Mouse (Mus musculus) neural tube, embryonic 14.5 days (tissue): ENCODE data around the gene Rpl35. TPM values are rescaled to one million over a fixed set of nuclear protein-coding genes. Genes with fewer than 3 reads are reported as not detected.

Experiments used
- ATAC-seq: fragments of 200-750 bp; cut with Nextera tagmentation; 2 replicates; pipeline ENCODE4 v1.8.0; 2017; ENCODE audit warnings: low read depth, mild to moderate bottlenecking, moderate TSS enrichment, moderate library complexity
- H3K27ac ChIP-seq: fragments of 300-500 bp; sonication (generic); 2 replicates; pipeline ENCODE4 v1.5.1; 2014; ENCODE audit warnings: low read depth, mild to moderate bottlenecking, control low read depth, low read length, moderate library complexity, mixed read lengths
- H3K27me3 ChIP-seq: fragments of 300-500 bp; sonication (generic); 2 replicates; pipeline ENCODE4 v1.6.1; 2014; ENCODE audit warnings: low read length; ENCODE audit not compliant: control insufficient read depth, insufficient read depth
- H3K36me3 ChIP-seq: fragments of 300-500 bp; sonication (generic); 2 replicates; pipeline ENCODE4 v1.6.1; 2014; ENCODE audit warnings: low read length, mixed read lengths; ENCODE audit not compliant: control insufficient read depth, insufficient read depth
- H3K4me1 ChIP-seq: fragments of 300-500 bp; sonication (generic); 2 replicates; pipeline ENCODE4 v1.6.1; 2014; ENCODE audit warnings: low read length; ENCODE audit not compliant: control insufficient read depth, insufficient read depth
- H3K4me2 ChIP-seq: fragments of 300-500 bp; sonication (generic); 2 replicates; pipeline ENCODE4 v1.6.1; 2014; ENCODE audit warnings: mild to moderate bottlenecking, low read depth, low read length, control low read depth
- H3K4me3 ChIP-seq: fragments of 300-500 bp; sonication (generic); 2 replicates; pipeline ENCODE4 v1.5.1; 2014; ENCODE audit warnings: low read depth, low read length, control low read depth, mixed read lengths
- H3K9ac ChIP-seq: fragments of 300-500 bp; sonication (generic); replicated peaks from 2 replicates; pipeline ENCODE4 v1.6.1; 2014; ENCODE audit warnings: low read depth, mild to moderate bottlenecking, control low read depth, low read length, mixed read lengths
- H3K9me3 ChIP-seq: fragments of 300-500 bp; sonication (generic); 2 replicates; pipeline ENCODE4 v1.6.1; 2016; ENCODE audit warnings: low read length; ENCODE audit not compliant: control insufficient read depth
- WGBS: fragments of 180-500 bp; shearing (Covaris S2); extraction: QIAGEN DNeasy Blood & Tissue Kit; methylation state at CpG from one replicate; pipeline ENCODE4 v1.1.7; 2014; 5-methylcytosine and 5-hydroxymethylcytosine counted together
- polyA plus RNA-seq: library from polyadenylated mRNA; unstranded; fragments of >200 nt; fragmentation: Nextera tagmentation; extraction: Ambion mirVana; gene quantifications from 2 replicates; pipeline ENCODE4 v1.2.1, GENCODE M21; 2014

Gene Rpl35
- polyA plus RNA-seq, 1 experiment from 2014 or later: 584 TPM

GRCm38 (mm10) chr2:38973223-38973622 lies 32.2 kb downstream of the Rpl35 start:
- Histone ChIP-seq H3K27me3 (no peaks in the 10 kb centered on the region), H3K9me3 (no peaks in the 10 kb centered on the region), H3K4me2 (no peak overlapping the region), H3K4me1 (no peaks in the 10 kb centered on the region), H3K4me3 (no peak overlapping the region), H3K9ac (no peak overlapping the region), H3K36me3 (no peaks in the 10 kb centered on the region), H3K27ac (no peak overlapping the region)
- ATAC-seq: no peak
- WGBS: 31% methylated on average over 2 of the region's 2 CpGs

GRCm38 (mm10) chr2:38970057-38970456 lies 35.4 kb downstream of the Rpl35 start:
- H3K27me3 ChIP-seq: no peaks in the 10 kb centered on the region
- no peak overlapping the region for H3K4me3 ChIP-seq
- H3K4me1 ChIP-seq: no peaks in the 10 kb centered on the region
- H3K9ac ChIP-seq: no peak overlapping the region
- 88% methylated on average over 5 of the region's 5 CpGs for WGBS
- no peaks in the 10 kb centered on the region for H3K9me3 ChIP-seq
- H3K4me2 ChIP-seq: no peak overlapping the region
- H3K27ac ChIP-seq: no peak overlapping the region
- H3K36me3 ChIP-seq: no peaks in the 10 kb centered on the region
- no peak for ATAC-seq

GRCm38 (mm10) chr2:38969650-38970049 lies 35.8 kb downstream of the Rpl35 start:
- WGBS: 100% methylated on average over 2 of the region's 2 CpGs

GRCm38 (mm10) chr2:38964198-38964597 lies 41.2 kb downstream of the Rpl35 start:
- H3K27ac ChIP-seq: no peak overlapping the region
- no peaks in the 10 kb centered on the region for H3K4me1 ChIP-seq
- 26% methylated on average over 4 of the region's 4 CpGs for WGBS
- H3K9me3 ChIP-seq: no peaks in the 10 kb centered on the region
- H3K27me3 ChIP-seq: no peaks in the 10 kb centered on the region
- peak; percentile 81; the same call in 1 of the 2 replicates for ATAC-seq
- no peak overlapping the region for H3K9ac ChIP-seq
- H3K36me3 ChIP-seq: no peaks in the 10 kb centered on the region
- no peak overlapping the region for H3K4me2 ChIP-seq
- no peak overlapping the region for H3K4me3 ChIP-seq

More at GRCm38 (mm10) chr2:38969650-38970049, 35.8 kb downstream of the Rpl35 start:
- no peaks in the 10 kb centered on the region for H3K36me3 ChIP-seq
- no peak for ATAC-seq
- H3K27ac ChIP-seq: no peak overlapping the region
- H3K9ac ChIP-seq: no peak overlapping the region
- H3K9me3 ChIP-seq: no peaks in the 10 kb centered on the region
- no peak overlapping the region for H3K4me2 ChIP-seq
- H3K4me1 ChIP-seq: no peaks in the 10 kb centered on the region
- no peaks in the 10 kb centered on the region for H3K27me3 ChIP-seq
- H3K4me3 ChIP-seq: no peak overlapping the region

- 89% methylated on average over 5 of the region's 5 CpGs for WGBS
- ATAC-seq: no peak
Observed at GRCm38 (mm10) chr2:38957671-38958223, 47.7 kb downstream of the Rpl35 start.

GRCm38 (mm10) chr2:38956062-38956461 lies 49.4 kb downstream of the Rpl35 start:
- no peaks in the 10 kb centered on the region for H3K9me3 ChIP-seq
- no peaks in the 10 kb centered on the region for H3K4me1 ChIP-seq
- H3K27me3 ChIP-seq: no peaks in the 10 kb centered on the region
- no peak overlapping the region for H3K4me2 ChIP-seq
- no peaks in the 10 kb centered on the region for H3K36me3 ChIP-seq
- WGBS: 69% methylated on average over 2 of the region's 2 CpGs
- no peak overlapping the region for H3K9ac ChIP-seq
- no peak for ATAC-seq
- H3K27ac ChIP-seq: no peak overlapping the region
- H3K4me3 ChIP-seq: no peak overlapping the region

More at GRCm38 (mm10) chr2:38957671-38958223, 47.7 kb downstream of the Rpl35 start:
- Histone ChIP-seq H3K36me3 (no peaks in the 10 kb centered on the region), H3K27me3 (no peaks in the 10 kb centered on the region), H3K4me3 (no peak overlapping the region), H3K9ac (no peak overlapping the region), H3K4me2 (no peak overlapping the region), H3K27ac (no peak overlapping the region), H3K4me1 (no peaks in the 10 kb centered on the region), H3K9me3 (no peaks in the 10 kb centered on the region)

GRCm38 (mm10) chr2:38953152-38953883 lies 52.1 kb downstream of the Rpl35 start:
- no peak overlapping the region for H3K27ac ChIP-seq
- H3K4me1 ChIP-seq: no peaks in the 10 kb centered on the region
- no peak overlapping the region for H3K9ac ChIP-seq
- H3K27me3 ChIP-seq: no peaks in the 10 kb centered on the region
- 73% methylated on average over 5 of the region's 5 CpGs for WGBS
- no peaks in the 10 kb centered on the region for H3K36me3 ChIP-seq
- no peak for ATAC-seq
- H3K4me3 ChIP-seq: no peak overlapping the region
- no peaks in the 10 kb centered on the region for H3K9me3 ChIP-seq
- H3K4me2 ChIP-seq: no peak overlapping the region

Other genes with a start within 250 kb of the Rpl35 start
- 3.3 and 5.7 TPM in 2 replicates for gene Nr6a1, start 77.9 kb downstream of the Rpl35 start, polyA plus RNA-seq
- 0.94 and 13.4 TPM in 2 replicates for gene Olfml2a, start 73.6 kb downstream of the Rpl35 start, polyA plus RNA-seq
- gene Wdr38, start 8.1 kb downstream of the Rpl35 start, polyA plus RNA-seq: 1.6 and 1.9 TPM in 2 replicates
- 145 and 147 TPM in 2 replicates for gene Arpc5l, start 276 bp downstream of the Rpl35 start, polyA plus RNA-seq
- gene Golga1, start 59.9 kb upstream of the Rpl35 start, polyA plus RNA-seq: 34.6 and 34.9 TPM in 2 replicates
- gene Scai, start 185.1 kb upstream of the Rpl35 start, polyA plus RNA-seq: 18.9 and 29.2 TPM in 2 replicates
- 80.2 and 81.9 TPM in 2 replicates for gene Ppp6c, start 220.8 kb upstream of the Rpl35 start, polyA plus RNA-seq